Mouse (Mus musculus) cortical plate, adult 2 months (tissue): ENCODE results near the gene Ddx28.

ENCODE experiments used
- CTCF ChIP-seq: fragments of 200-500 bp; IDR thresholded peaks from 2 replicates; pipeline ENCODE4 v1.5.1; 2011; ENCODE audit warnings: mild to moderate bottlenecking, control low read depth, low read length; ENCODE audit not compliant: insufficient read depth; ENCODE audit errors: extremely low read depth
- POLR2A ChIP-seq: fragments of 200-500 bp; IDR thresholded peaks from 2 replicates; pipeline ENCODE4 v1.6.1; 2011; ENCODE audit warnings: mild to moderate bottlenecking, low read length, control low read depth; ENCODE audit not compliant: insufficient read depth; ENCODE audit errors: extremely low read depth

GRCm38 (mm10) chr8:105971019-105971720 is 40.5 kb downstream of the Ddx28 start:
- TF ChIP-seq CTCF (no peak), POLR2A (no peak)
